Mouse (Mus musculus) cerebellum, postnatal 10 days (tissue): ENCODE data around the gene Snd1.
A peak's percentile ranks its signal among the peaks of the same experiment; 100 is the strongest.

Experiments
- DNase-seq, 2 experiments: peaks; one replicate each; pipeline ENCODE4 v3.0.0; 2021; ENCODE audit warnings: mixed read lengths in 2 of 2

The Snd1 gene

DNA sequence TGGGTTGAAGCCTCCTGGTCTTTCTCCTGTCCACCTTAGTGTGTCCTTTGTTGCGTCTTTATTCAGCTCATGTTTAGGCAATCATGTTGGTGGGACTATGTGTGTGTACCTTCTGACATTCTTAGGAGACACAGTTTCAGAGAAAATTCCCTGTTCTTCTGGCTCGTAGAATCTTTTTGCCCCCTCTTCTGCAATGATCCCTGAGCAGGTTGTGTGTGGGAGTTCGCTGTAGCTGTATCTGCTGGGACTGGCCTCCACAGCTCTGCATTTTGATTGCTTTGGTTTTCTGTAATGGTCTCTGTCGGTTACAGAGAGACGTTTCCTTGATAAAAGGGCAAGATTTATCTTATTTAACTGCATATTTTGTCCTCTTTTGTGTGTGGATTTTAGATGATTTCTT, 122.3 kb downstream of the Snd1 start:
- no peak for DNase-seq

DNA sequence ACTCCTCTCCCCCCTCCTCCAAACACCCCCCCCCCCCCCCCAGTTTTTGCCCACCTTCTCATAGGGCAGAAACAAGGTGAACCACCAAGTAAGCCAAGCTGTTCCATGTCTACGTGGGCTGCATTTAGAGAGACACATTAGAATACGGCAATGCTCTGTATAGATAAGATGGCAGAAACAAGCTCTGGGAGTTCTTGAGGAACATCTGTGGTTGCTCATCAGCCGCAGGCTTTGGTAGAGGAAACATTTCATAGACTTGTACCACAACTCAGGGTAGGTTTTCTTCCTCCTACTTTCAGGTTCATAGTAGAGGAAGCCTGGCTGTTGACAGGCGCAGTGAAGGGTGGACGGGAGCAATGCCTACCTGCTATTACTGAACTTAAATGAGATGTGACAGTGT, 124.2 kb downstream of the Snd1 start:
- DNase-seq = no peak

DNA sequence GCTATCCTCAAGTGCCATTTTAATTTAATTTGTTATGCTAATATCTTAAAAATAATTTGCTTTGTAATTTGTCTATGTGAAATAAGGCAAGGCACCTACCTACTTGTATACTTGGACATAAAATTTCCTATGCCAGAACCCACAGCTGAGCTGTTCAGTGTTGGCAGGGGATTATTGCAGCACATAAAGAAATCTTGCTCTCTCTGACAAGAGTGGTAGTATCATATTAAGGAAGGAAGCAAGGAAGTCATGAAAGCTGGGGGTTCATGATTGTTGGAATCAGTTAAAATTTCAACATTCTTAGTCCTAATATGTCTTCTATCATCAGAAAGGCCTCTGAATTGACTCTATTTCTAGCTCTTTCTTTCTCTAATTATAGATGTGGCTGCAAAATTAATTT, 125.5 kb downstream of the Snd1 start:
- no peak for DNase-seq

DNA sequence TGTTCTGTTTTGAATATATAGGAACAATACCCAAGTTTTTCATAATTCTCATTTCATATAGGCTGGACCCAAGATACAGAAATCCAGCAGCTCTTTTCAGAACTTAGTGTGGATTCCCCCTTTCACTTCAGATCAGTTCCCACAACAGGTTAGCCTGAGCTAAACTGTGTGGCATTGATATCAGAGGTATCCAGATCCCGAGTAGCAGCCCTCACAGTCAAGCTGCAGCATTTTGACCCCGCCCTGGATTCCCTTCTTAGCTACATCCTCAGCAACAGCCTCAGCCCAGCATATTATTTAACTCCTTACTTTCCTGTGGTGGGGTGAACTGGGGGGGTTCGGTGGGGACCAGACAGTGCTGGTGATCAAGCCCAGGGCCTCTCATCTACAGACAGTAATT, 128.5 kb downstream of the Snd1 start:
- no peak for DNase-seq

DNA sequence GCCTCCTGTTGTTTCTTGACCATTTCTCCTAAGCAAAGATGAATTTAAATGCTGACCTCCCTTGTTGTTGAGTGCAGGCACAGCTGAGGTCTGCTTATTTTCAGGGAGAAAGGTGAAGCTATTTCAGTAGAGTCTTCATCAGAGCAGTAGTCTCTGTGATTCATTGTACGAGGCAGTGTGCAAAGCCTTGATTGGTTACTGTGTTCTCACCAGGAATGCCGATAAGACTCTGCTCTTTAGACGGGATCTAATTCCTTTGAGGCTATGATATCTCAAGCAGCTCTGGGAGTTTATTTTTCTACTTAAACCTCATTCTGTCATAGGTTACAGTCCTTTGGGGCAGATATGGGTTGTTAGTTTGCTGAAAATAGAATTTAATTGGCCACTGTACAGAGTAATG, 128.9 kb downstream of the Snd1 start:
- DNase-seq = no peak

DNA sequence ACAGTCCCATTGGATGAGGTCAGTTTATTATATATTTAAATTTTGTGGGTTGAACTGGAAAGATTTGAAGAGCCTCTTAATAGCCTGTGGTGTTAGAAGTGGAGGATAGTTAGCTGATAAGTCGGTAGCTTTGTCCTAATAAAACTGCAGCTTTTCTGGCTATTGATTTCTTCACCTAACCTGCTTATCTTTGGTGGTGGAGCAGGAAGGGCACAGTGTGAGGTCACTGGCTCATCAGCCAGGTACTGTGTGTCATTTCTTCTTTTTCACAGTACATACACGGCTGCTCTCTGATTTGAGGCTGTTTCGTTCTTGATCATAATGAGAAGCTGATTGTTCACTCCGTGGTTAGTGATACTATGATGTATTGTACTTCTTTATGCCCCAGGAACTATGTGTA, 134.4 kb downstream of the Snd1 start:
- no peak for DNase-seq

DNA sequence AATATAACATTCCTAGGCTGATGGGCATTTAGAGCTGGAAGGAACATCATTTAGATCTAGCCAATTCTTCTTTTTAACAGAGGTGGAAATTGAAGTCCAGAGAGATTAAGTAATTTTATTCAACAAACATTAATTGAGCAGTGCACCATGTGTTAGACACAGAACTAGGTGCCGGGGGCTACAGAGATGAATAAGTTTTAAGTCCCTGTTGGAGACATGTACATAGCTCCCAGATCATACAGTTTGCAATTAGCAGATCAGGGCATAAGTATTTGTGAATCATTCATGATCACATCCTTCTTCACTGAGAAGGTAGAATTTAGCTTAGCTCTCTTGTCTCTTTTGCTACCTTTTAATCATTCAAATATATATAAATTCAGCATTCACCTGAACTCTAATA, 135.2 kb downstream of the Snd1 start:
- DNase-seq = no peak

DNA sequence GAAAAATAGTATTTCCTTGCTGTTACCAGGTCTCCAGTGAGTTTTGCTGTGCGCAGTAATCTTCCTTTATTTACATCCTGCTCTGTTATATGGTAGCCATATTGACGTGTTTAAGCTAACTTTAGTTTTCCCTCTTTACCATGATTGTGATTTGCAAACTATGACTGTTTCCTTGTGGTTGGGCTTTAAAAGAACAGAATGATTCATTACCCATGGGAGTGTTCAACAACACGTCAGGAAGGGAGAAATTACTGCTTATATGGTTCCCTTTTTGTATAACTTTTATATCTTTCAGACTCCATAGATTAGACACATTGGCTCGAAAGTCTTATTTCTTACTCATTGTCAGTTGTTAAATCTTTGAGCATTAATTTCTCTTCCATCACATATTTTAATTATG, 138.5 kb downstream of the Snd1 start:
- DNase-seq = no peak

DNA sequence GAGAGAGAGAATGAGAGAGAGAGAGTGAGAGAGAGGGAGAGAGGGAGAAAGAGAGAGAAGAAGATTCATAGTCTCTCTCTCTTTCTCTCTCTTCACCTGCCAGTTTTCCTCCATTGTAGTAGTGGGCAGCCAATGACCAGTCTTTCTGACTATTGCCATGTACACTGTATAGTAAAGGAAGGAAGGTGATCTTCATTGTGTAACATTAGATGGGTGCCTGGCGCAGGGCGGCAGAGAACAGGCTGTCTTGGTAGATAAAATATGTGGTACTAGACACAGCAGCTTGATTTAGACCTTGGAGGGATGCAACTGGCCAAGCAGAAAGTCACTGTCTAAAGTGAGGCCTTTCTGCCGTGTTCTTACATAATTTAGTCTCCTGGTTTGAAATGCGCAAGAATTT, 139.9 kb downstream of the Snd1 start:
- DNase-seq = no peak

DNA sequence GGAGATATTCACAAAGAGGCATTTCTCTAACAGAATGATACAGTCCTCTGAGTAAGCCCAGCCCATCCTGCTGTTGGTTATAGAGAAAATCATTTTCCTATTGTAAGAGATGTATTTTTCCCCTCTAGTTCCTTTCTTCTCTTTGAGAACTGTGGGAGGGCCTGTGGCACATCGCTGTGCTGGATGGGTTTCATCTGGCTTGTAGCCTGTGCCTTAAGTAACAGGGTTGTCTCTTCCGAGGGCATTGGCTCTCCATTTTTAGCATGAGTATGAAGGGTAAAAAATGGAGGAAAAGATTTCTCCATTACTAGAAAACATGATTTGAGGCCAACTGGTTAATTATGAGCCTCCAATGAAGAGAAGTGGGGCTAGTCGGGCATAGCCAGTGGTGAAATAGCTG, 140.5 kb downstream of the Snd1 start:
- peak; percentile 48 to 62 for DNase-seq

DNA sequence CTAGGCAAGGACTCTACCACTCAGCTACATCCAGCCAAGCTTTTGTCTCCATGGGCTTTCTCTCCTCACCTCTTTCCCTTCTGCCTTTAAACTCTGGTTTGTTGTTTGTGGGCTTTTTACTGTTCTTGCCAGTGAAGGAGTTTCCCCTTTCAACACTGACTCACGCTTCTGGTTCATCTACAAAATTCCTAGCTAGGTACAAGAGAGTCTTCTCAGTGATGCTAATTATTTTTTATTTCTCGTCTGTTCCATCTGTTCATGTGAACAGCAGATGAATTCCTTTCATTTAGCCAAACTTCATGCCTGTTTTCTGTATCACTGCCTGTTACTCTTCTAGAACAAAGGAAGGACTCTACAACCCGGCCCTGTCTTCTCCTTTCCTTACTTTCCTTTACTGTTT, 141.0 kb downstream of the Snd1 start:
- DNase-seq = no peak

DNA sequence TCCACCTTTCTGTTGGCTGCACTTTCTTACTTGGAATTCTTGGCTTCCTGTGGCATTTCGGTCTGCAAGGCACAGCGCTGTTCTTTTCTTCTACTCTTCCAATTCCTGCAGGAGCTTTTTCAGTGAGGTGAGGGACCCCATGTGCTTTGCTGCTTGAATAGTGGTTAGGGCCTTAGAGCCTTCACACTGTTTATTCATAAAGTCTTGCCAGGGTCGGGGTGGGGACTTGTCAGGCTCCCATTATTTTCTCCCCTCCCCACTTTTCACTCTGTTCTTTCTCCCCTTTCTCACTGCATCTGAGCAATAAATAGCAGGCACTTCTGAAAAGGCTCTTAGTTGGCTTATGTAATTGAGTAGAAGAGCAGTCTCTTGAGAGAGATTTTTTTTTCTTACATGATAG, 143.4 kb downstream of the Snd1 start:
- DNase-seq = no peak

DNA sequence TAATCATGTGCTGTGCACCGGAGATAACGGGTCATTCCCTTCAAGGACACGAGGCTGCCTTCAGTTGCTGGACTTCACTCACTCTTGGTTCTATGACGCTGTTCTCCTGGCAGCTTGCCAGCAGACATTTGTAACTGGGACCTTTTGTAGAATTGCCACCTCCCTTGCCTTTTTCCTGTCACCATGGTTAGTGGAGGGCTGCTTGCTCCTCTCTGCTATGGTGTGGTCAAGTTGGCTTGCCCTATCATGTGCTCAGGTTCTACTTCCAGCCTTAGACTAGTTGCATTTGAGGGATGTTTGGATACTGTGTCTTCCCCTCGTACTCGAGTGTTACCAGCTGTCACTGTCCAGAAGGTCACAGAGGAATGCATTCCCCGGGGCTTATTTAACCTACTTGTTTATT, 143.8 kb downstream of the Snd1 start:
- DNase-seq = peak; percentile 61 to 70

DNA sequence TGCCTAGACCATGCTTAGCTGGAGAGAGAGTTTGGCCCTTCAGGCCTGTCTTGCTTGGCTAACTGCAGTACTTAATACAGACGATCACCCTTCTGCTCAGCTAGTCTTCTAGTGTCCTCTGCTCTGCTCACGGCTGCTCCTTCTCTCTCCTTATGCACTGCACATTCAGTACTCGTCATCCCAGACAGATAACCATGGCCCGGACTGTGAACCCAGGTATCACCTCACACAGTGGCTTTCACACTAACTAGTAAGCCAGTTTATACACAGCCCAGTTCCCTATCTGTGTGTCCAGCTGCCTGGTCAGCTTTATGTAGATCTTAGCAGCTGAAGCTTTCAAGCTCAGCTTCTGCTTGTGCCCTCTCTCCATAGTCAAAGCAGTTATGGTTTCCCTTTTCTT, 146.5 kb downstream of the Snd1 start:
- DNase-seq = no peak

DNA sequence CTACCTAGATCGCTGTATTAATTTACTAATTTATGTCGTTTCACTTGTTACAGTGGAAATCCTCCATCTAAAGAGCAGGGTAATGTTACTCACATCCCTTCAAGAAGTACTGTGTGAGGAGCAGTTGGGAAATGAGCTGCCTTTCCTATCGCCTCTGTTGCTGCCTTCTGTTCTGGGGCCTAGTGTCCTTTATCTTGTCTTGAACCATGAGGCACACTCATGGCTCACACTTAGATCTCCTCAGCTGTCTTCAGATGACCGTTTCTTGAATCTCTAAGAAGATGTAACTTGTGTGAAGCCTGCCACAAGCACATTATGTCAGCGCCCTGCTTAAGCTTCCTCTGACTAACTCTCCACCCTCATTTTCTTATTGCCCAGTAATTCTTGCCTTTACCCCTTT, 147.0 kb downstream of the Snd1 start:
- DNase-seq = no peak

DNA sequence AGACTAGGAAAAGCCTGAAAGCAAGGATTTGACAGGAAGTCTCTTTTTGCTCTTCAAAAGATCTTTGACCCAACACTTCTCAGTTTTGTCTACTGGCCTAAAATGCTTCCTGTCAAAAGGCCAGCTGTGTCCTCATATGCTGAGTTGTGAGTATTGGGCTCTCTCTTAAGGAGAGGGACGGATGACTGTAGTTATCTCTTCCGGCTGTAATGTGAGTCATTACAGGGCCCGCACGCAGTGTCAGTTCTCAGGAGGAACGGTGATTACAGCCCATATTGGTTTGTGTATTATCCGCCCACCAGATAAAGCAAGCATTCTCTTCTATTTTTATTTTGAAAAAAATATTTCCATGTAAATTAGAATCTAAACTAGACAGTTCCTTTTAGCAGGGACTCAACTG, 147.6 kb downstream of the Snd1 start:
- no peak for DNase-seq

DNA sequence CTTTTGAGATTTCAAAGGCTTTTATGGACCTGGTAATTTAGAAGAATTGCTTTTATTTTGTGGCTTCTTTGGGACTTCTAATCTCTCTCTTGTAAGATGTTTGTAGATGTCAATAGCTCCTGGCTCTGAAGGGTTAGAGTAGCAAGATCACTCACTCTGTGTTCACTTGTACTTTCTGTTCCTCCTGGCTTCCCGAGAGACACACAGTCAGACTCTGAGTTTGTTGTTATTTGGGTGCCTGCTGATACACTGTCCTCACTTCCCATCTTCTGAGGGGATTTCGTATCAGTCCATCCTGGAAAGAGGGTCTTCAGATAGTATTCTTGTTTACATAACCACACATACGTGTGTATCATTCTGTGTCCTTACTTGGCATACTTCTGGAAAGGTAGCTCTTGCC, 148.0 kb downstream of the Snd1 start:
- no peak for DNase-seq

DNA sequence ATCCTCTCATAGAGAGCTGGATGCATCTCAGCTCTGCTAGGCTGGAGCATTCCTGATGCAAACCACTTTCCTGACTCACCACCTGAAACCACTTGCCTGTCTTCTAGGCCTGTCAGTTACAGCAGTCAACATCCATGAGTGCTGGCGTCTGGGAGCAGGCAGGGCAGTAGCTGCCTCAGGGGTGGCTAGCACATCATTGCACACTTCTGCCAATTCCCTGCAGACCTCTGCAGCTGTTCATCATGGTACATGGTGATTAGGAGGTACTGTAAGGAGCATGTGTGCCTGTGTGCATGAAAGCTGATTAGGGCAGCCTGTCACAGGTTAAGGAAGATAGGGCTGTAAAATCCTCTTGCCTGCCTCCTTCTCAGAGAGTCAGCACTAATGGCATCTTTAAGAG, 153.5 kb downstream of the Snd1 start:
- no peak for DNase-seq

DNA sequence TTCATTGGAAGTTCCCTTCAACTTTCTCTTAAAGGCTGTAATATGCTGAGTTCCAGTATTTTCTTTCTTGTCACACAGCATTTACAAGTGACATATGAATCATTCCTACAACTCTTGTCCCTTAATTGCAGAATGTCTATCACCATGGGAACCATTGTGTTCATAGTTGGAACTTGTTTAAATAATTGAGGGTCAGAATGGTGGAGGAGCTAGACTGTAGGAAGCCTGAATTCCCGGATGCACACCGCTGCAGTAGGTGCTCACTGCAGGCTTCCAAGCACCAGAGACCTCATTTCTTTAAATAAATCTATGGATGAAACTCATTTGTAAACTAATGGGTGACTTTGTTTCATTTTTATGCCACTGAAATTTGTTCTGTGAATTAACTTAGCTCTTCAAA, 154.9 kb downstream of the Snd1 start:
- DNase-seq = no peak

DNA sequence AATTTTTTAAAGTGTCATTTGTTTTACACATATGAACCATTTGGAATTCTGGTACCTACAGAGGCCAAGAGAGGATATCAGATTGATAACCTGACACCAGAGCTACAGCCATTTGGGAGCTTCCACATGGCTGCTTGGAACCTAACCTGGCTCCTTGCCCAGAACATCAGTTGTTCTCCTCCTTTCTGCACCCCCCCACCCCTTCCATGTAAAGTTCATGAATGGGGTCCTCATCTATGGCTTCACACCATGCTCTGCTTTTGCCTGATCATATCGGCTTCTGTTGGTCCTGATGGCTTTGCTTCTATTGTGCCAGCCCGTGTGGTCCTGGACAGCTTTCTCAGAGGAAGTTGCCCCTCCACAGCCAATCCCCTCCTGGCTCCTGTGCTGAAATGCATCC, 156.0 kb downstream of the Snd1 start:
- peak; percentile 49 to 51 for DNase-seq

DNA sequence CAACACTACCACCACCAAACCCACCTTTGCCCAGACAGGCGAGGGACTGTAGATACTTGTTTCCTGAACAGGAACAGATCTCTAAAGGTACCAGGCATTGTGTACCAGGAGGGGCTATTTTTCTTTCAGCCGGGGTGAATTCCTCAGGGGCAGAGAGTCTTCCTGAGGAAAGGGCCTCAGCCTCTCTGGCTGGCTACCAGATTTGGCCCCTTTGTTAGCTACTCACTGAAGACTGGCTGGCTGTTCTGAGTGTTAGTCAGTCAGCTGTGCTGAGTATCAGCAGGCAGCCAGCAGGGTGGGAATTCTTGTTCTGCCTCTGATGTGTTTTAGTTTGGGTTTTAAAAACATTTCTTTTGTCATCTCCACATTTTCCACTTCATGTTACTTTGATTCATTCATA, 158.2 kb downstream of the Snd1 start:
- peak; percentile 56 to 69 for DNase-seq

DNA sequence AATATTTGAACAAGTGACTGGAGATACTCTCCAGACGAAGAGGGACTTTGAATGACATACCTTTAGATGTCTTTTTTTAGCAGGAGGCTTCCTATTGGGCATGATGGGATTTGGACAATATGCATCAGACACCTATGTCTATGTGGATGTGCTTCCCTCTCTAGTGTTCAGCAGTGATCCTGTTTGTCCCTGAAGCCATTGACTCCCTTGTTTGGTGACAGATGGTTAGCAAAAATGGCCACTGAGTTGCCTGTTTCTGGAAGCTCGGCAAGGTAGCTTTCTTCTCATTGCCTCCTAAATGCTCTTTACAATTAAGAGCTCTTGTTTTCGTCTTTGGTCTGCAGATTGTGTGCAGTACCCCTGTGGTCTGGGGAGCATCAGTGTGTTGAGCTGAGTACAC, 158.7 kb downstream of the Snd1 start:
- peak; percentile 48 to 50 for DNase-seq

DNA sequence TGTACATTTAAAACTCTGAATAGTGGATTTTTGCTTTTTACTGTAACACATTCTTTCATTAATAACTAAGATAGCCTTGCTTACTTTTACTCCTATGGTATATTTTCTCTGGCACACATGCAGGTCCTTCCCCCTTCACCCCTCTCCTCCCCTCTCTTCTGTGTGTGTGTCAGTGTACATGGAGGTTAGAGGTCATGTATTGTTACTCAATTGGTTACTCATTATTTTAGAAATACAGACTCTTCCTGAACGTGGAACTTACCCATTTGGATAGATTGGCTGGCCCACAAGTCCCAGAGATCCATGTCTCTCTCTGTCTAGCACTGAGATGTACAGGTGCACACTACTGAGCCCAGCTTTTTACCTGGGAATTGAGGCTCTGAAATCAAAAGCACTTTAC, 160.2 kb downstream of the Snd1 start:
- DNase-seq = no peak

DNA sequence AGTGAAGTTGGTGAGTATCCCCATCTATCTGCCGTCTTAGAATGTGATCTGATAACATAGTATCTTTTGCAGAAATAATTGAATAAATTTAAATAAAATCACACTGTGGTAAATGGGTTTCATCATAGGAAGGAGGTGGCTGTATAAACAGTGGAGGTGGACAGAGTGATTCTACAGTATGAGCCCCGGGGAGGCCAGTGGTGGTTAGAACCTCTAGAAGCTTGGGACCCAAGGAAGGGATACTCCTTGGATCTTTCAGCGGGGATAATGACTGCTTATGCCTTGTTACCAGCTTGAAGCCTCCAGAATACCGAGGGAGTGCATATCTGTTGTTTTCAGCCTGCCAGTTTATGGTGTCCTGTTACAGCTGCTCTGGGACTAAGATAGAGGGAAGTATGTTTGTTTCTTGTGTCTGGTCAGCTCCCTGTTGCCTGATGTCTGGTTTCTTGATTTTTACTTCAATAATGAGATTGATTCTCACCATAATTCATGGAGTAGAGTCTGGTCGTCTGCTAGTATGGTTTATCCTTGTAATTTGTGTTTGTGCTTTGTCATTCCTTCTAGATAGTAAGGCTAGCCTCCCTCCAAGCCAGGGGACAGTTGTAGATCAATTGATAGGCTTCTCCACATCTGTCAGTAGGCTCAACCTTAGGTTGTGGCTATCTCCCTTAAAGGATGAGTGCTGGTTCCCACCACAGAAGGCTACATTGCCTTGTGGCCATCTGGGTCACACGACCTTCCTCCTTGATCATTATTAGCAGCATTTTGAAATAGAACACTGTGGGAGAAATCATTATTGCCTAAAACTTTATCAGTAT, 160.8 kb downstream of the Snd1 start:
- no peak for DNase-seq

DNA sequence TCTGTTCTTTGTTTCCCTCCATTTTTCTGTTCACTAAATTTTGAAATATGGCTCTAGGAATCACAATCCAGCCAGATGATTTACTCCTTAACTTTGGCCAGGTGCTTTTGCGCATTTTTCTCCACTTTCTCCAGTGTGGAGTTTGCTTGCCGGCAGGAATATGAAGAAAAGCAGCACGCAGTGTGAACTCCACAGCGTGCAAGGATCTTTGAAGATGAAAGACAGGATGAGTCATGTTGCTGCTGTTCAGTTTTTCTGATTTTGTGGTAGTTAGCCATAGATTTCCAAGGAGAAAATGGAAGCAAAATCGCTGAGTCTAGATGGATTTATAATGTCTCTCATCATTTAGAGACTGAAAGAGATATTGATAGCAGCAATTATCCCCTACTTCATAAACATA, 165.1 kb downstream of the Snd1 start:
- DNase-seq = no peak
